Mouse (Mus musculus): ENCODE measurements around the gene Lima1.

The Lima1 gene

DNA sequence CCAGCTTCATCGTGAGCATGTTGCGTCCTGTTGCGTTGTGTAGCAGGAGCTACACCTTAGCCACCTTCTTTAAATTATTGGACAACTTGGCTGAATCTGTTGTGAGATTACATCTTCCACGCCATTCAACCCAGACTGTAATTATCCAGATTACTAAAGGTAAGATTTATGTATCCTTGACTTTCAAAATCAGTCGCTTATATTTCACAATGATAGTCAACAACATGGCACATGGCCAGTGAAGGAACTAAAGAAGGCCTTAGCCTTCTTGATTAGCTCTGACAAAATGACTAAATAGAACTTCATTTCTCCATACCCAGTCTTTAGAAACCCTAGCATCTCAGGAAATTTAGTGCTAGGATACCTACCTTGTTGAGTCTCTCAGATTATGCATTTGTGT lies 142.1 kb downstream of the Lima1 start:
- no peak for DNase-seq (ENCODE audit: low spot score)

DNA sequence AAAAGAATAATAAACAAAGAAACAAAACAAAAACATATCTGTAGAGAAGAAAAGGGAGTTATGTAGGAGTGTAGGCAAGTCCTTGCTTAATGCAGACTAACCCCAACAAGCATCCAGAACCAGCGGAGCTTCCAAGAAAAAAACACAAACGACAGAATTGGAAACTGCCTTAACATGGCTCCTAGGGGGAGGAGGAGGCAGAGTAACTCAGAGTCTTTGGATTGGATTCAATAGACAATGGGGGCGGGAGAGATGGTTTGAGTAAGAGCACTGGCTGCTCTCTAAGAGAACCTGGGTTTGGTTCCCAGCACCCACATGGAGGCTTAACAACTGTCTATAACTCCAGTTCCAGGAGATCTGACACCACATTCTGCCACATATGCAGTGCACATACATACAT lies 143.6 kb downstream of the Lima1 start:
- DNase-seq (ENCODE audit: low spot score), result no peak

GRCm38 (mm10) chr15:99731167-99731566 lies 144.1 kb downstream of the Lima1 start:
- no peak for DNase-seq (ENCODE audit: low spot score)

GRCm38 (mm10) chr15:99729056-99729783 lies 146.0 kb downstream of the Lima1 start:
- DNase-seq (ENCODE audit: low spot score), result no peak
